Mouse (Mus musculus): ENCODE measurements around the gene Gpr146.

GRCm38 (mm10) chr5:139333301-139334013 is 44.0 kb upstream of the Gpr146 start:
- no peak for TF ChIP-seq POLR2A (IDR thresholded peaks at IDR 0.05; ENCODE audit: borderline replicate concordance, insufficient read depth, low read length)
- no peak for TF ChIP-seq CTCF (IDR thresholded peaks at IDR 0.05; ENCODE audit: borderline replicate concordance, insufficient read depth, low read depth, low read length)

All from cerebellum, adult 2 months (tissue).